Mouse (Mus musculus) A20 (cell line): Measurements from ENCODE around the gene Hoxd3.

ENCODE experiments used
- DNase-seq: peaks from one replicate; pipeline ENCODE4 v3.0.0-alpha.2; 2011; ENCODE audit warnings: low read depth, low spot score

Gene Hoxd3

DNA sequence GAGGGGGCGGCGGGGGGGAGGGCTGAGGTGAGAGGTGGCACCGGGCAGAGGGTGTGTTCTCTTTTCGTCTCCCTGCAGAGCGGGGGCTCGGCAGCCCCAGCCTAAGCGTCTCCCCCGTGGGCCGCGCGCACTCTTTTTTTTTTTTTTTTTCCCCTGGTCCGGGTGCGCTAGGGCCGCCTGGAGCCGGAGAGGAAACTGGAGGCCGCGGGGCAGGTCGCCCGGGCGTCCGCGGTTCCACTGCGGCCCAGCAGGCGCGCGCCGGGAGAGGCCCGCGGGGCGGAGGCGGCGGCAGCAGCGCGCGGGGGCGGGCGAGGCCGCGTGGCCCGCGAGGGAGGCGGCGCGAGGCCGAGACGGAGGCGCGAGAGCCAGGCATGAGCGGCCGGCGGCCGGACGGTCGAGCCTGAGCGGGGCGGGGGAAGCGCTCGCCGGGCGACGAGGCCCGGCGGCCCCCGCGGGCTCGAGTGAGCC lies 6.7 kb upstream of the Hoxd3 start:
- DNase-seq = no peak

DNA sequence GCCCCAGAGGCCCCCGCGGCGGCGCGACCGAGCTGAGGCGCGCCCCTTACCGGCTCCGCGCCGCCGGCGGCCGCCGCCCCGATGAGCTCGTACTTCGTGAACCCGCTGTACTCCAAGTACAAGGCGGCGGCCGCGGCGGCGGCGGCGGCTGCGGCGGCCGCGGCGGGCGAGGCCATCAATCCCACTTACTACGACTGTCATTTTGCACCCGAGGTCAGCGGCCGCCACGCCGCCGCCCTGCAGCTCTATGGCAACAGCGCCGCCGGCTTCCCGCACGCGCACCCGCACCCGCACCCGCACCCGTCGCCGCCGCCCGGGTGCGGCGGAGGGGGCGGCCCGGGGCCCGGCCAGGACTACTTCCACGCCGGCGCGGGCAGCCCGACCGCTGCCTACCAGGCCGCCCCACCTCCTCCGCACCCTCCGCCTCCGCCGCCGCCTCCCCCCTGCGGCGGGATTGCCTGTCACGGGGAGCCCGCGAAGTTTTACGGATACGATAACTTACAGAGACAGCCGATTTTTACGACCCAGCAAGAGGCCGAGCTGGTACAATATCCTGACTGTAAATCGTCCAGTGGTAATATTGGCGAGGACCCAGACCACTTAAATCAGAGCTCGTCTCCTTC lies 6.1 kb upstream of the Hoxd3 start:
- no peak for DNase-seq

DNA sequence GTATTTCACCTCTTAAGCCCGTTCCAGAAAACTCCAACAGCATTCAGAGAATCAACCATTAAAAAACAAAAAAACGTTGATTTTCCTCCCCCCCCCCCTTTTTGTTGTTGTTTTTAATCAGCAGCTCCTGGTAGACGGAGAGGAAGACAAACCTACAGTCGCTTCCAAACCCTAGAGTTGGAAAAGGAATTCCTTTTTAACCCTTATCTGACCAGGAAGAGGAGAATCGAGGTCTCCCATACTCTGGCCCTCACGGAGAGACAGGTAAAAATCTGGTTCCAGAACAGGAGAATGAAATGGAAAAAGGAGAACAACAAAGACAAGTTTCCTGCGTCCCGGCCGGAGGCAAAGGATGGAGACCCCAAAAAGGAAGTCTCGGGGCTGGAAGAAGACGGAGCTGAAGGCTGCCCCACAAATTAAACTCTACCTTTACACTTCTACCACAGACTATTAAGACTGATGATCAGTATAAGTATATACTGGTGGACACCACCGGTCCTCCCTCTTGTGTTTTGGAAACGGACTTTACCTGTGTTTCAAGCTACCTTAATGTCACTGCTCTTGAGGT lies 5.2 kb upstream of the Hoxd3 start:
- DNase-seq = no peak

DNA sequence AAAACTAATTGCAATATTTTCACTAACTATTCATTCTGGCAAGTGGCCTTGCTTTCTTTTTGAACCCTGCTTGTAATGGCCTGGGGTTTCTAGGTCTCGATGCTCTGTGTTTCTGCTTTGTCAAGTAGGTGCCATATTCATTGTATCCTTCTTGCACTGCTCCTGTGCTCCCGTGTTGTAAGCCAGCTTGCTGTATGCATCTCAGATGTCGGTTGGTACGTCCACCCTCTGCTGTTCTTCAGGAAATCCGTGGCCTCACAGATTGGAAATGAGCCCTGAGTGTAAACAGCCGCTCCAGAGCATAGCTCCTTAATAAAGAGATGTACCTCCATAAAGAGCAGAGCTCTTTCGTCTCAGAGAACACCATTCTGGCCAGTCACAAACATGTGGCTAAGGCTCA lies 4.1 kb upstream of the Hoxd3 start:
- no peak for DNase-seq

DNA sequence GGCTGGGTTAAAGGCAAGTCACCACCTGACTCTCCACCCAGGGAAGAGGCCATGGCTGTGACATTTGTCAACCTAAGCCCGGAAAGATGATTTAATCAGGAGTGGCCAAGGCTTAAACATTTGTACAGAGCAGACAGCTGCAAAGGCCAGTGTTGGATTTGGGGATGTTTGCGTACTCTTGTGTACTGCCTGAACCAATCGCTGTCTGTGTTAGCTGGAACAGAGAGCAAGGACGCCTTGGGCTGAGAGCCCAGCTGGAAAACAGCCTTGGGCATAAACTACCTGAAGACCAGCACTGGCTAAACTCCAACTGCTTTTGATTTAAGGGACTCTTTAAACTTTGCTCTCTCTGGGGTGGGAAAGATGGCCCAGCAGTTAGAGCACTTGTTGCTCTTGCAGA lies 3.1 kb upstream of the Hoxd3 start:
- no peak for DNase-seq

DNA sequence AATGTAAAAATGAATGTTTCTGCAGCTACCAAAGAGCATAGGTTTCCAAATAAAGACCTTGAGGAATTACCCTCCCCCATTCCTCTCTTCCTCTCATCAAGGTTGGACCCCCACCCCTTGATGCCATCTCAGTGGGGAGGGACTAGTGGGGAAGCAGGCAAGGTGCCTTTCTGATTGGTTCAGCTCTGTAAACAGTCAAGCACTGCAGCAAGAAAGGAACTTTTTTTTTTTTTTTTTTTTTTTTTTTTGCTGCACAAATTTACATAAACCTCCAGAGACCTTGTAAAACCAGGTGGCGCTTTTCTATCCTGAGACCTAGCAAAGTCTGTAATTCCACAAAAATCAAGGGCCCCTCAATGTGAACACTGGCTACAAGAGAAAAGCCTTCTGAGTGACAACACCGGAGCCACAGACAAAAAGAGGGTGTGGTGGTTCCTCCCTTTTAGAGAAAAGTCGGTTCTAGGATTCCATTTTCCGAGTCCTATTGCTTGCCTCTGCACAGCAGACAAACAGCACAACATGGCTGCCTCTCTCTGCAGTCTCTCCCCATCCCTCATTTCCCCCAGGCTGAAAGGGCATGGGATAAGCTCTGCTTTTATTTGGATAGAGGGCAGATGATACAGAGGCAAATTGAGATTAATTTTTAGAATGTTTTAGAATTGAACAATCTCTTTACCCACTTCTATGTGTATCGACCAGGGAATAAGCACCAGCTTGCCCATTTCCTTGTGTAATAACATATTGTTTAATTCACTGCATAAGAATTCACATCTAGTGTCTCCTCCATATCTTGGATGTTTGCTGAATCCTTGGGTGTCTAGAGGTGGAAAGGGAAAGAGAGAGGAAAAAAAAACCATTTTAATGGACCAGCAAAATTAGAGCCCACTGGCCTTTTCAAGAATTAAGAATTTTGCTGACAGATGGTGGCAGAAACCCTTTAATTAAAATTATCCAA lies 2.0 kb upstream of the Hoxd3 start:
- no peak for DNase-seq

DNA sequence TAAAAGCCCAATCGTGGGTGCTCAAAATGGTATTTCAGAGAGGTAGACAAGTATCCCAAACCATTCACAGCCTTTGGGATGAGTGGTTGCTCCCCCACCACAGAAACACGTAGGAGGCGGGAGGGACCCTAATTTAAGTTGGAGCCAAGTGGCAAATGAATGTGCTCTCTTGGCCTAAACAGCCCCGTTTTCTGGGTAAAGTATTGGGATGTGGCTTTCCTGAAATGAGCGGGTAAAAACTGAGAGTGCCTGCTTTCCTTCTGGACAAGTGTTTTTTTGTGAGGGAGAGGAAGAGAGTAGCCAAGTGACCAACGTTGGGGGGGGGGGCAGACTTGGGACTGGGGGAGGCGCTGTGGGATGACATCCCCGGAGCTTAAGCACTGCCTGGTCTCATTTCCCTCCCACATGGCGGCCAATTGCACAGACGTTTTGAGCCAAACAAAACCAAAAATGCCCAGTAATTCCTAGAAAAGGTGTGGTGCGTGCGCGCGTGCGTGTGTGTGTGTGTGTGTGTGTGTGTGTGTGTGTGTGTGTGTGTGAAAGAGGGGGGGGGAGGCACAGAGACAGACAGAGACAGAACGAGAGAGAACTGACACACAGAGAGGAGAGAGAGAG lies 691 bp upstream of the Hoxd3 start:
- DNase-seq = no peak

DNA sequence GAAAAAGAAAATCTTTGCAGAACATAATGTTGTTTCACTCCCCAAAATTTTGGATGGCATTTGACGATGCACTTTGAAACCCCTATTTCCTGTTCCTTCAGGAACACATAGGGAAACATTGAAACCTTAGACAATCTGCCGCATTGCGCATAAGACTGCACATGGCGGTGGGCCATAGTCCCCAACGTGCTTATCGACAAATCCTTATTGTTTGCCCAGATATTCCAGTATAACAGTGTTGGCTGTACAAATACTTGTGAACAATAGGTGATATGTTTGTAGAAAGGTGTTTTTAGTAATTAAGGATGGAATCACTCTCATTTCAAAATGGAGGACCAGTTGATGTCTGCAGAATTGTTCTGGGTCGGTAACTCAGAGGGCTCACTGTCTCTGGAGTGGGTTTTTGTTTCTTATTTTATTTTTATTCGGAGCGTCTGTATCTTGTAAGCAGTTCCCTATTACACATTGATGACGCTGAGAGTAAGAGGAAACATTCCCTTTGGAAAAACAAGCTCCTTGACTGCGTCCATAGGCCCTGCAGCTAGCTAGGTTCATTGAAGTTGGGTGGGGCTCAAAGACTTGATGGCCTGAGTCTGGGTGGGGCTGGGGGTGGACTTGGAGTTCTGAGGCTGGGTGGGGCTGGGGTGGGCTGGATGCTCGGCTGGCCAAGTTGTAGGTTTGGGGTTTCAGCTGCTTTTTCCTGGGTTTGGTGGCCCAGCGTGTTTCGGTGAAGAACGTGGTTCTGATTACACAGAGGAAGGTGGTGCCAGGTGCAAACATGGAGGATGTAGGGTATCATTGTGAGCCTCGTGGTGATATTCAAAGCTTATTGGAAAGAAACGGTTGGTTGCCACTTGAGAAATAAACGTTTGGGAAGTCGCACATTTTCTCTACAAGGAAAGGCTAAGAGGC lies 1.8 kb downstream of the Hoxd3 start:
- no peak for DNase-seq

DNA sequence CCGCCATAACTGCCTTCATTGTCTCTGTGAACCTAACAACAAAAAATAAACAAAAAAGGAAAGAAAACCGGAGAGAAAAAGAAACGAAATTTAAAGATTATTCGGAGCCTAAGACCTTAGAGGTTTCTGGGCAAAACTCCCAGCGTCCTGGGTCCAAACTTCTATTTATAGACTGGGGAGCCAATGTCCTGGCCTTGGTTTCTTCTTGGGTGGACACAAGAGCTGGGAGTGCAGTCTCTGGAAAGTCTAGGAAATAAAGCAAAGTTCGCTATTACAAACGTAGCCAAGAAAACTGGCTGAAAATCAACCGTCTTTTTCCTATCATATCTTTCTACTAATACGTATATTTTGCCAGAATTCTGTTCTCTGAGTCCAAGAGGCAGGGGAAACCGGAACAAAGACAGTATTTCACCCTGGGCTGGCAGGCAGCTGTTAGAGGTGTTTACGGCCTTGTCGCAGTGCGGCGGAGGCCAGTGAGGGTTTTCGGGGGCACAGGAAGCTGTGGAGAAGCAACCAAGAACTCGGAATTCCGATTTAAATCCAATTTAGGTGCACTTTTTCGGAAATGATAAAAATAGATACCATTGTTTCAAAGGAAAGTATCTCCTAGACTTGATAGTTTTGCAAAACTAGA lies 2.5 kb downstream of the Hoxd3 start:
- DNase-seq = no peak

DNA sequence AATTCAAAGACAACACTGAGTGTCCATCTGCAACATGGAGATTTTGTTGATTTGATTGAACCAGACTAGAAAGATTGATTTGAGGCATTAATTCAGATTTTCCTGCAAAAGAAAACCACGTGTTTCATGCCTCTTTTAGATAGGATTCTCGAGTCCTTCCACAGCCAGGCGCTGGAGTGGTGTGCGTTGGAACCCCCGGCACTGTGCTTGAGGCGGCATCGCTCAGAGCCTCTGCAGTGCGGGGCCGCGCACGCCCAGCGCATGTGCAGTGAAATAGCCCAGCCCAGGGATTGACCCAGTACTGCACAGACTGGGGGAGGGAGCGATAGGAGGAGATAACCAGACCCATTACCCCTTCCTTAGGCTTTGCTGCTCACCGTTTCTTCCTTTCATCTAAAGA lies 3.2 kb downstream of the Hoxd3 start:
- no peak for DNase-seq

DNA sequence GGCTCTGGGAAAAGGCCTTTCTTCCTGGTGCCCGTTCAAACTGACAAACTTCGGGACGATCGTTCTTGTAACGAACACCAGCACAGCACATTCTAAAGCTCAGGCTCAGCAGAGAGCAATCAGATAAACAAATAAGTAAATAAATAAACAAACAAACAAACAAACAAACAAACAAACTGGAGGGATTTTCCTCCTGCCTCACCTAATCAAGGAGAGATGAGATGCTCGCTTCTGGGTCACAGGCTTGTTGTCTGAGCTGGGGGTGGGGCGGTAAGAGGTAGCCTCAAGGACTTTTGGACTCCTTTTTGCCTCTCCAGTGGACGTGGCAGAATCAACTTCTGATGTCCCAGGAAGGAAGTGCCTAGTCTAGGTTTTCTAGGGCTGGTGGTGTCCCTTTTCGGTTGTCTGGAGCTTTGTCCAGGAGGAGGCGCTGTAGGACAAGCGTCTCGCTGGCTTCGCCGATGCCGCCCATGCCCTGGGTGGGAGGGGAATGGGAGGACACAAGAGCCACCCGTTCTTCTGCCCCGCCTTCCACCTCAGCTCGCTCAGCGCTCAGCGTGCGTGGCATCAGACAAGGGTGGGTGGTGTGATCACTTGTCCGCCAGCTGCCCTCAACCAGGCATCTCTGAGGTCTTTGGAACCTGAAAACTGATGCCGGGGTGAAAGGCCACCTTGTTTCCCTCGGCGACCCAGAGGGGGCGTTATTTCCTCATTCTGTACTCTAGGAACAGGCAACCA lies 3.9 kb downstream of the Hoxd3 start:
- peak; percentile 92 for DNase-seq

DNA sequence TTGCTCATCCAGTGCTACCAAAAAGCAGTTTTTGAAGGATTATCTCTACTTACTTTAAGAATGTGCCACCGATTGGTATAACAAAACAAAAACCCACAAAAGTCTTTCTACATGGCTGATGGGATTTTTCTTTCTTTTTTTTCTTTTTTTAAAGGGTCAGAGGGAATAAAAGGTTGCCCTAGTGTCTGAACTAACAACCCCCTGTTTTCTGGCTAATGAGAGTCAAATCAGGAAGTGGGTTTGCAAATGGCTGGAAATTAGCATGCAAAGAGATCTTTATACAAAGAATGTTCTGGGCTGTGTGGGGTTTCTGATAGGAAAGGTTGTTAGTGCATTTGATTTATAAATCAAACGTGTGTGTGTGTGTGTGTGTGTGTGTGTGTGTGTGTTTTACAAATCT lies 8.7 kb downstream of the Hoxd3 start:
- no peak for DNase-seq

DNA sequence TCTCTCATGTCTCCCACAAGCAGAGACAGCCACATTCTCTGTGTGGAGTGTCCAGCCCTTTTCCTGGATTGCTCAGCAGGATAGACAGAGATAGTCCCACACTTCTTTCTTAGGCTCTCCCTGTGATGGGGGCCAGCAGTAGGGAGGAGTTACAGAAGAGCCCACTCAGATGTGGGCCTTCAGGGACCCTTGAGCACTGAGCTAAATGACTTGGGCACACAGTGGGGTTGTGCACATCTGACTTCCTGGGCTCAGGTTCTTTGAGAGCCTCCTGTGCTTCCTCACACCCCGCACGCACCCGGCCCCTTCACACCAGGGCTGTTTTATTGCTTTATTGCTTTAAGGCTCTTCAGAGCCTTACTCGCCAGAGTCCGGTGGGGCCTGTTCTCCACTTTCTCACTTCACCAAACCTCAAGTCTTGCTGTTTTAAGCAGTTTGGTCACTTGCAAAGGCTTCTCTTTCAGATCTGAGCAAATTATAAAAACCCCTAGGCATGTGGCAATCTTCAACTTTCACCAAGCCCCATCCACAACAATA lies 9.3 kb downstream of the Hoxd3 start:
- DNase-seq = no peak

DNA sequence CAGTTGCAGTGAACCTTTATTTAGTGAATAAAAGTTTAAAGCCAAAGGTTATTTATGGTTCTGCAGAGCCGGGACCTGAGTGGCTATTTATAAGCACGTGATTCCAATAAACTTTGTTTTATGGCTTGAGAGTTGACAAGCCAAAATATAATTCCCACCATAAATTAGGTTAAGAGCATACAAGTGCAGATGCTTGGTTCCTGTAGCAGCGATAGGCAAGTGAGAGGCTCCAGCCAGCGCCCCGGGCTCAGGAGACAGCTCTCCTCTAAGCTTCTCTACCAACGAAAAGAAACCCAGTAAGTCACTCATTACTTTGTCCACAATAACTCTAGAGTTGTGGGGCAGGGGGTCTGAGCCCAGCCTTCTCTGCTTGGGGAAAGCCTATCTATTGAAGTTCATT lies 10.2 kb downstream of the Hoxd3 start:
- no peak for DNase-seq

DNA sequence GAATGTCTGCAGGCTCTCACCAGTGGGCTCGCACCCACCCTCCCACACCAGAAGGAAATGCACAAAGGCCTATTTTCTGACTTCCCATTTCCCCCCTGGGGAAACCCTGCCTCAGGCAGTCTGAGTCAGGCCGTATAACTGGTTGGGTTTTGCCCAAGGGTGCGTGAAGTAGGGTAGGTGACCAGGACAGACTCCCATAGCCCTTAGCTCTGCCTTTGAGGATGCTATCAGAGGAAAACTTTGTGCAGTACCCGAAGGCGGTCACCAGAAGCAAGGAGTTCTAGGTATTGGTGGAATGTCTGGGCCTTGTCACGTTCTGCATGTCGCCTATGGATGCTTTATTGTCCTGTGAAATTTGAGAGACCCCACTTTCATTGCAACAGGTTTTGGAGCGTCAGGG lies 11.2 kb downstream of the Hoxd3 start:
- peak; percentile 25 for DNase-seq

DNA sequence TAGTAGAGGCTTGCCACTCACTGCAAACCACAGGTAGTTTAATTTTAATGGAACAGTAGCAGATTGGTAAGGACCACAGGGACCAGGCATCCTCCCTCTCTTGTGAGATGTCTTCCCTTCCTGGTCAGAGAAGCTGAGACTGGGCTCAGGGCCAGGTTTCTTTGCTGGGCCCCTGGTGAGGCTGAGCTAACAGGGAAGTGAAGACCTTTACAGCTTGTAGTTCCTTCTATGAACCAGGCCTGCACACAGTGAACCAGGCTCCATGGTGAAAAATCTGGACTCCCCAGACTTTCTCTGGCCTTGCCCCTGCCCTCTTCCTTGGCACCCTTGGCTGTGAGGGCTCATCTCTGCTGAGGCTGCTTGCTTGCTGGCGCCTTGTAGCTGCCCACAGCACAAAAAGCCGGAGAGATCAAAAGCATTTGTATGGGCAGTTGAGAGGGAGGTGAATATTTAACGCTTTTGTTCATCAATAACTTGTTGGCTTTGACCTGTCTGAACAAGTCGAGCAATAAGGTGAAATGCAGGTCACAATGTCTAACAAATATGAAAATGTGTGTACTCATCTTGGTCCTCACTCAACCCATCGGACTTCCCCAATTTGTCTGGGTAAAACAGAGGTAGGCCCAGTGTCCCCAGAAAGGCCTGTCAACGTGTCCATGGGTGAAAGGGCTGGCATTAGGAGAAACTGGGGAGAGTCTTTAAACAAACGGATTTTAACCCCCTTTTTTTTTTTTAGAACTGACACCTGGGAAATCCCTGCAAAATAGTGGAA lies 12.7 kb downstream of the Hoxd3 start:
- peak; percentile 68 for DNase-seq

DNA sequence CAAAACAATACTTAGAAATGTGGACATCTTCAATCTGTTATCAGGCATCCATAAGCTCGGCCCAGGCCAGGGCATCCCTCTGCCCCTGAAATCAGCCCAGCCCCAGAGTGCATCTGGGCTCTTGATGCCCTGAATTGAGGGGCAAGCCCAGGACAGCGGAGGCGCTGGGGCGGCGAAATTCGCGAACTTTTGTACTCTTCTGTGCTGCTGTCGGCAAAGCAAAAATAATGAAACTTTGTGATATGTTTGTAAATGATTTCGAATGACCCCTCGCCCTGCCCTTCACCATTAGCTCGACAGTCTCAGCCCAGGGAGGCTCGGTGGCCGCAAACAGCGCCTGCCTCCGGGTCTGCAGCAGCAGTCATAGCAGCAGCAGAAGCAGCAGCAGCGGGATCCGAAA lies 13.4 kb downstream of the Hoxd3 start:
- no peak for DNase-seq

DNA sequence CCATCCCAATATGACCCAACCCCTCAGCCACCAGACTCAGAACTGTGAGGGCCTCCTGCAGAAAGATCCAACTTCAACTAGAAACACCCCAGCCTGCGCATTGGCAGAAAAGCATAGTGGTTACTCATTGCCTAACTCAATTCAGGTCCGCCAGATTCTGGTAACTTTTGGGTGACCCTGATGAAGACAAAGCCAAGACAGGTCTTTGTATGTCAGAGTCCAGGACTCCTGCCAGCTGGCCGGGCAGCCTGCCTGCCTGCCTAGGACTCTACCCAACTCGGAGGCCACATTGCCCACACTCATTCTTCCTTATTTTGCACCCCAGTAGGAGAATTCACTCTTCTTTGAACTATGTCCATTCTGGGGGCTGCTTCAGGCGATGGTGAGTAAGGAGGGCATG lies 14.8 kb downstream of the Hoxd3 start, which contains the start of gene Gm28230:
Gene Gm28230 (plus strand): TSS at position 178 of the 400 bp plus-strand sequence.
- no peak for DNase-seq
